Mouse (Mus musculus): Measurements from ENCODE around the gene Pex16. TPM values are rescaled to one million over a fixed set of nuclear protein-coding genes. Genes with fewer than 3 reads are reported as not detected.

The Pex16 gene
- polyA plus RNA-seq, 1 experiment from 2014 or later = 34.3 TPM

DNA sequence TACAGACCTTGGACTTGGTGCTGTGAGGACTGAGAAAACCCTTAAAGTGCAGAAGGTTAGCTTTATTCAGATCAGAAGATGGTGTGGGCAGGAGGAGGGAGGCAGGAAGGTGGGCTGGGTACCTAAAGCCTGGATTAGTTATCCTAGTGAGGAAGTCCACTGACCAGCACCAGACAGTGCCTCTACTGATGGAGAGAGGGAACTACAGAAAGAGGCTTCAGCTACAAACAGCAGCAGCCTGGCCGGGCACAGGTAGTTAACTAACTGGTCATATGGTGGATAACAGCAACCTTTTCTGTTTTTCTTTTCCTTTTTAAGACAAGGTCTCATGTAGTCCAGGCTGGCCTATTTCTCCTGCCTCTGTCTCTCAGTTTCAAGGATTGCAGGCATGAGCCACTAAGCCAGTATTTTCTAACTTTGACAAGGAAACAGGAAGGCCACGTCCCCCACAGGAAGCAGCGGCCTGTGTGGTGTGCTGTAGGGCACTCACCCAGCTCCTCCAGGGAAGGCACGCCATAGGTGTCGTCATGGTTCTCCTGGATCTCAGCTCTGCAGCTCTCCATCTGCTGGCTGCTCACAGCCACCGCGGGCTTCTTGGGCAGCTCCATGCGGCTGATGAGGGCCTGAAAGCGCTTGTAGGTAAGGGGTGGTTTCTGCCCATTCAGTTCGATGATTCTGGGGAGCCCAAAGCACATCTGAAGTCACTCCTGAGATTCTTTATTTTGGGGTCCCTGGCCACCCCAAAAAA lies 48.1 kb downstream of the Pex16 start:
- Histone ChIP-seq H3K4me3 (replicated peaks; ENCODE audit: low read depth, low read length) (no peak overlapping the region), H3K36me3 (ENCODE audit: insufficient read depth, low read length) (peaks cover 42% of the 10 kb centered on the region), H3K4me1 (replicated peaks; ENCODE audit: insufficient read depth, low read length) (0 out of 2 replicates have a peak, but pooled peaks cover 21% of the 10 kb centered on the region), H3K27ac (0 out of 2 replicates have a peak overlapping the region, but pooled peaks have one; percentile 6), H3K9me3 (replicated peaks; ENCODE audit: low read length) (no peaks in the 10 kb centered on the region), H3K9ac (ENCODE audit: low read depth, low read length) (no peak overlapping the region), H3K27me3 (ENCODE audit: insufficient read depth, low read length) (no peaks in the 10 kb centered on the region), H3K4me2 (ENCODE audit: low read length) (no peak overlapping the region)
- peak; percentile 43 for TF ChIP-seq CTCF (IDR thresholded peaks at IDR 0.05; ENCODE audit: low read depth)
- no peak; the same call in 1 of the 2 replicates for ATAC-seq (replicated peaks; ENCODE audit: low FRiP score, low read depth)
- peak; percentile 53 for DNase-seq (ENCODE audit: low spot score)
- 61% methylated on average over 10 of the region's 10 CpGs for WGBS

DNA sequence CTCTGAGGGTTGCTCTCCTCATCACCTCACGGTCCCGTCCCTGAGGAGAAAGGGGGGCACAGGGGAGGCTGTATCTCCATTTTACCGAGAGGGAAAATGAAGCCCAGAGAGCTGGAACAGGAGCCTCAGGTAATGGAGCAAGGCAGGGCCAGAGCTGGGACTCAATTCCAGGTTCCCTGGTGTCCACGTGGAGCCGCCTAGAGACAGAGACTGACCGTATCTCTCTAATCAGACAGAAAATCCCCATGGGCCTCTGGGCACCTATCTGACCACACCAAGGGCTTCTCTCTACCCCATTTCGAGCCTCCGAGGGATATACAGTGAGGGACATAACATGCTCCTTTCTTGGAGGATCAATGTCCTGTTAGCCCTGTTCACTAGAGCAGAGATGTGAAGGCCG lies 48.7 kb downstream of the Pex16 start:
- H3K36me3 ChIP-seq (ENCODE audit: insufficient read depth, low read length) = peaks cover 36% of the 10 kb centered on the region
- H3K27me3 ChIP-seq (ENCODE audit: insufficient read depth, low read length) = no peaks in the 10 kb centered on the region
- no peak for DNase-seq (ENCODE audit: low spot score)
- TF ChIP-seq CTCF (IDR thresholded peaks at IDR 0.05; ENCODE audit: low read depth) = no peak
- no peak overlapping the region for H3K4me3 ChIP-seq (replicated peaks; ENCODE audit: low read depth, low read length)
- H3K4me1 ChIP-seq (replicated peaks; ENCODE audit: insufficient read depth, low read length) = peaks cover 25% of the 10 kb centered on the region; the same call in 1 of the 2 replicates
- no peak for ATAC-seq (replicated peaks; ENCODE audit: low FRiP score, low read depth)
- 90% methylated on average over 9 of the region's 9 CpGs for WGBS
- no peaks in the 10 kb centered on the region for H3K9me3 ChIP-seq (replicated peaks; ENCODE audit: low read length)
- H3K27ac ChIP-seq = 0 out of 2 replicates have a peak overlapping the region, but pooled peaks have one; percentile 6
- H3K4me2 ChIP-seq (ENCODE audit: low read length) = no peak overlapping the region
- no peak overlapping the region for H3K9ac ChIP-seq (ENCODE audit: low read depth, low read length)

DNA sequence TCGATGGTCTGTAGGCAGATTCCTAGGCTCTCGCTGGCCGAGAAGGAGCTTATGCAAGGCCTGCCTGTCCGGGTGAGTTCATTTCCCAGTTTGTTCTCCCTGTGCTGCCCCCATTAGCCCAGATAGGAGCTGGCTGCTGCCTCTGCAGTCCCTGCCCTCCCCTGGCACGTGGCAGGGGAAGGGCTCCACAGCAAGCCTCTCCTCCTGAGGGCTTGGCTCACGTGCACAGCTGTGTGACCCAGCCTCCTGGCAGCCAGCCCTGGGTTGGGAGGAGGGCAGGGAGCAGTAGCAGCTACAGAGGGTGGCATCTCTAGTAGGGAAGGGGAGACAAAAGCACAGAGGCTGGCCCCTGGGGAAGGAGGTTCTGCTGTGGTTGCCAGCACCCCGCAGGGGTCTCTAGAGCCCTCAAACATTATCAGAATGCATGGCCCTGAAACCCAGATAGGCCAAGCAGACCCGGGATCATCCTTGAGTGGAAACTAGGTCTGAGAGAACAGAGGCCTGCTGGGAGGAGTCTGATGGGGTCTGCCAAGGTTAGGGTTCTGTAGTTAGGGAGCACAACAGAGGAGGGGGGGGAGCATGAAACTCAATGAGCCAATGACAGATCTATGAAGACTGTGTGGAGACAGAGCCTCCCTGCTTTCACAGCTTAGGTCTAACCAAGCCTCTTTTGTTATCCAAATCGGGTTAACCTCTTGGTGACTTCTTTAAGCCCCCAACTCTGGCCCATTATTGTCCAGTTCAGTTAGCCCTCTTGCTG lies 49.4 kb downstream of the Pex16 start:
- TF ChIP-seq CTCF (IDR thresholded peaks at IDR 0.05; ENCODE audit: low read depth) = no peak
- Histone ChIP-seq H3K27me3 (ENCODE audit: insufficient read depth, low read length) (no peaks in the 10 kb centered on the region), H3K36me3 (ENCODE audit: insufficient read depth, low read length) (peaks cover 35% of the 10 kb centered on the region), H3K4me1 (replicated peaks; ENCODE audit: insufficient read depth, low read length) (peaks cover 25% of the 10 kb centered on the region; the same call in 1 of the 2 replicates), H3K4me2 (ENCODE audit: low read length) (no peak overlapping the region), H3K27ac (0 out of 2 replicates have a peak overlapping the region, but pooled peaks have one; percentile 66), H3K4me3 (replicated peaks; ENCODE audit: low read depth, low read length) (no peak overlapping the region), H3K9me3 (replicated peaks; ENCODE audit: low read length) (no peaks in the 10 kb centered on the region), H3K9ac (ENCODE audit: low read depth, low read length) (no peak overlapping the region)
- peak; percentile 30; the same call in 1 of the 2 replicates for ATAC-seq (replicated peaks; ENCODE audit: low FRiP score, low read depth)
- no peak for DNase-seq (ENCODE audit: low spot score)
- WGBS = 76% methylated on average over 9 of the region's 9 CpGs

DNA sequence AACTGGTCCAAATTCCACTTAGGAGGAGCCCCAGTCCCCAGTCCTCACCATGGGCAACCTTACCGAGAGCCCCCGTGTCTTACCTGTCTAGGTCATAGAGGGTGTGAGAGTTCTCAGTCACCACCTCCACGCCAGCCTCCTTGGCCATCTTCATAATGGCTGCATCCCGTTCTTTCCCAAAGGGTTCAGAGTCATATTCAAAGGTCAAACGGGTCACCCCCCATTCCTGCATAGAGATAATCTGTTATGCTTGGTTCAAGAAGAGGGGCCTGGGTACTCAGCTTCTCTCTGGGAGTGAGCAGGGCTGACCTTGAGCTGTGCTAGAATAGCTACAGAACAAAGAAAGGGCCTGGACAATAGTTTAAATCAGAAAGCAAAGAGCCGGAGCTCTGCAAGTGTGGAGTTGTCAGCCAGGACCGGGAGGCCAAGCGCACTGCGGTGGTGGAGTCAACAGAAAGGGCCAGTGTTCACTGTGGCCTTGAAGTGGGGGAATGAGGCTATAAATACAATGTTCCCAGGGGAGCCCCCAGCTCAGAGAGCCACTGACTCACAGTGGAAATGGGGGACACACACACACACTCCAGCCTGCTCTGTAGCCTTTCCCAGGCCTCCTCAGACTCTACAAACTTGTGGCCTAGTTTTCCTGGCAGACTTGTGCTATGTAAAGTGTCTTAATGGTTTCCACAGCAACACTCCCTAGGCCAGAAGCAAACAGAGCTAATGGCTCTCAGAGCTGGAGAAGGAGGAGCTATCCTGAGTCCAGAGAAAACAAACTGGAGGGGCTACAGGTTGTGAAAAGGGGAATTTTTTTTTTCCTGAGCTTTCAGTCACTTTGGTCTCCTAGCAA lies 50.2 kb downstream of the Pex16 start:
- Histone ChIP-seq H3K36me3 (ENCODE audit: insufficient read depth, low read length) (peaks cover 31% of the 10 kb centered on the region), H3K9me3 (replicated peaks; ENCODE audit: low read length) (no peaks in the 10 kb centered on the region), H3K4me3 (replicated peaks; ENCODE audit: low read depth, low read length) (no peak overlapping the region), H3K4me2 (ENCODE audit: low read length) (no peak overlapping the region), H3K4me1 (replicated peaks; ENCODE audit: insufficient read depth, low read length) (peaks cover 25% of the 10 kb centered on the region; the same call in 1 of the 2 replicates), H3K27me3 (ENCODE audit: insufficient read depth, low read length) (no peaks in the 10 kb centered on the region), H3K27ac (peak overlapping the region; percentile 66), H3K9ac (ENCODE audit: low read depth, low read length) (no peak overlapping the region)
- WGBS = 76% methylated on average over 9 of the region's 9 CpGs
- peak; percentile 85 for DNase-seq (ENCODE audit: low spot score)
- TF ChIP-seq CTCF (IDR thresholded peaks at IDR 0.05; ENCODE audit: low read depth) = no peak
- no peak; the same call in 1 of the 2 replicates for ATAC-seq (replicated peaks; ENCODE audit: low FRiP score, low read depth)

DNA sequence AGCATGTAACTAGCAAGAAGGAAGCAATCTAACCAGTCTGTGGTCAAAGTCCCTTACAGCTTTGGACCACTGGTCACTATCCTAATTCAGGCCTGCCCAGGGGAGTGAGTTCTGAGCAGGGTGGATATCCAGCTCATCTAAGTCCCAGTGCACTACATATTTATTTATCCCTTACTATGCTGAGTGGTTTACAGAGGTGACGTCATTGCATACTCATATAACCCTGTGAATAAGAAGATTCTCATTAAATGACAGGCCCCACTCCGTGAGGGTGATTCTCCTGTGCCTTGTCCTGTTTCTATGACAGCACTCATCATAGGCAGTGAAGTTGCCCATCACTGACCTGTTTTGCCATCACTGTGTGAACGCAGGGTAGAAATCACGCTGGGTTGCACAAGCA lies 50.9 kb downstream of the Pex16 start:
- ATAC-seq (replicated peaks; ENCODE audit: low FRiP score, low read depth) (no peak), DNase-seq (ENCODE audit: low spot score) (no peak)
- TF ChIP-seq CTCF (IDR thresholded peaks at IDR 0.05; ENCODE audit: low read depth) = no peak
- H3K4me3 ChIP-seq (replicated peaks; ENCODE audit: low read depth, low read length) = no peak overlapping the region
- H3K27me3 ChIP-seq (ENCODE audit: insufficient read depth, low read length) = no peaks in the 10 kb centered on the region
- H3K9ac ChIP-seq (ENCODE audit: low read depth, low read length) = no peak overlapping the region
- H3K9me3 ChIP-seq (replicated peaks; ENCODE audit: low read length) = no peaks in the 10 kb centered on the region
- peaks cover 25% of the 10 kb centered on the region for H3K4me1 ChIP-seq (replicated peaks; ENCODE audit: insufficient read depth, low read length)
- H3K27ac ChIP-seq = peak overlapping the region; percentile 66; the same call in 1 of the 2 replicates
- no peak overlapping the region for H3K4me2 ChIP-seq (ENCODE audit: low read length)
- peaks cover 24% of the 10 kb centered on the region for H3K36me3 ChIP-seq (ENCODE audit: insufficient read depth, low read length)
- WGBS = 83% methylated on average over 4 of the region's 4 CpGs

All from kidney, postnatal 0 days (tissue).